In genomic region chr10:128584386-128584785, GRCm38 (mm10) we compare ENCODE assay signal across 11 mouse cellular contexts. TPM values are rescaled to one million over a fixed set of nuclear protein-coding genes. Genes with fewer than 3 reads are reported as not detected.
DNase-seq lines count a peak whose midpoint lies in the region; ATAC-seq and TF ChIP-seq lines count a peak whose summit lies in the region.
"Had no signal": no experiment of that assay in that cellular context is flagged by ENCODE, and none has a peak within 500 bp of the region (broad histone marks: within the 10 kb centered on the region; RNA-seq: fewer than 3 reads in every experiment).

No protein-coding gene starts in this region.

- no peaks in the 10 kb centered on the region for H3K9me3 ChIP-seq in heart, embryonic 11.5 days (replicated peaks; ENCODE audit: control insufficient read depth, low read length)
- no peaks in the 10 kb centered on the region for H3K9me3 ChIP-seq in kidney, postnatal 0 days (replicated peaks; ENCODE audit: low read length)
- no peaks in the 10 kb centered on the region for H3K9me3 ChIP-seq in stomach, embryonic 15.5 days
- H3K9me3 ChIP-seq: limb, embryonic 13.5 days; neural tube, embryonic 12.5 days had no signal

- no peak for ATAC-seq in heart, embryonic 11.5 days (replicated peaks; ENCODE audit: insufficient number of reproducible peaks, low FRiP score, low TSS enrichment)
- ATAC-seq in kidney, postnatal 0 days (replicated peaks; ENCODE audit: low FRiP score, low read depth): peak; percentile 63
- peak; percentile 51 for ATAC-seq in stomach, embryonic 15.5 days (ENCODE audit: insufficient read depth, low FRiP score, low read depth)
- no peak for ATAC-seq in frontal cortex, adult (ENCODE audit: low TSS enrichment)
- ATAC-seq: forebrain, embryonic 14.5 days had no signal

- WGBS in heart, embryonic 11.5 days (ENCODE audit: insufficient replicate concordance): 16% methylated on average over 4 of the region's 4 CpGs
- 10% methylated on average over 4 of the region's 4 CpGs for WGBS in kidney, postnatal 0 days
- 13% methylated on average over 4 of the region's 4 CpGs for WGBS in stomach, embryonic 15.5 days

- H3K36me3 ChIP-seq in heart, embryonic 11.5 days (ENCODE audit: control insufficient read depth, insufficient read depth, low read length): no peaks in the 10 kb centered on the region
- H3K36me3 ChIP-seq in kidney, postnatal 0 days (ENCODE audit: insufficient read depth, low read length): no peaks in the 10 kb centered on the region
- H3K36me3 ChIP-seq in stomach, embryonic 15.5 days: no peaks in the 10 kb centered on the region
- H3K36me3 ChIP-seq: limb, embryonic 13.5 days; neural tube, embryonic 12.5 days had no signal

- peak overlapping the region; percentile 60 for H3K4me2 ChIP-seq in heart, embryonic 11.5 days
- peak overlapping the region; percentile 8 for H3K4me2 ChIP-seq in kidney, postnatal 0 days (ENCODE audit: low read length)
- peak overlapping the region; percentile 37 for H3K4me2 ChIP-seq in stomach, embryonic 15.5 days
- H3K4me2 ChIP-seq: limb, embryonic 13.5 days; neural tube, embryonic 12.5 days had no signal

- no peak overlapping the region for H3K4me3 ChIP-seq in heart, embryonic 11.5 days (ENCODE audit: low read depth, low read length)
- H3K4me3 ChIP-seq in kidney, postnatal 0 days (replicated peaks; ENCODE audit: low read depth, low read length): no peak overlapping the region
- H3K4me3 ChIP-seq in stomach, embryonic 15.5 days (replicated peaks): peak overlapping the region; percentile 12; the same call in 1 of the 2 replicates
- H3K4me3 ChIP-seq: limb, embryonic 13.5 days; neural tube, embryonic 12.5 days had no signal

- peaks cover 30% of the 10 kb centered on the region for H3K27me3 ChIP-seq in heart, embryonic 11.5 days (ENCODE audit: control insufficient read depth, insufficient read depth, low read length)
- no peaks in the 10 kb centered on the region for H3K27me3 ChIP-seq in kidney, postnatal 0 days (ENCODE audit: insufficient read depth, low read length)
- H3K27me3 ChIP-seq in stomach, embryonic 15.5 days (replicated peaks): 0 out of 2 replicates have a peak, but pooled peaks cover 17% of the 10 kb centered on the region

- no peak for DNase-seq in heart, postnatal 10 days
- peak; percentile 14 for DNase-seq in embryo, embryonic 9.5 days (ENCODE audit: extremely low spot score)
- DNase-seq in kidney, postnatal 0 days (ENCODE audit: low spot score): peak; percentile 52
- no peak for DNase-seq in frontal cortex, postnatal 14 days (ENCODE audit: low spot score in 2 of 2)
- no peak for DNase-seq in cerebellum, postnatal 25 days

- H3K27ac ChIP-seq in heart, embryonic 11.5 days (ENCODE audit: low read depth, low read length): no peak overlapping the region
- peak overlapping the region; percentile 70 for H3K27ac ChIP-seq in kidney, postnatal 0 days
- H3K27ac ChIP-seq in stomach, embryonic 15.5 days: peak overlapping the region; percentile 84
- H3K27ac ChIP-seq: limb, embryonic 13.5 days; neural tube, embryonic 12.5 days had no signal

- no peak overlapping the region for H3K9ac ChIP-seq in heart, embryonic 11.5 days (ENCODE audit: low read depth, low read length)
- no peak overlapping the region for H3K9ac ChIP-seq in kidney, postnatal 0 days (ENCODE audit: low read depth, low read length)
- no peak overlapping the region for H3K9ac ChIP-seq in stomach, embryonic 15.5 days
- H3K9ac ChIP-seq: neural tube, embryonic 12.5 days had no signal

- intact Hi-C loops in heart, postnatal 10 days (cut with DNase I): no loop called here

- peaks cover 17% of the 10 kb centered on the region for H3K4me1 ChIP-seq in heart, embryonic 11.5 days (ENCODE audit: control insufficient read depth, insufficient read depth, low read length)
- H3K4me1 ChIP-seq in kidney, postnatal 0 days (replicated peaks; ENCODE audit: insufficient read depth, low read length): peaks cover 3% of the 10 kb centered on the region; the same call in 1 of the 2 replicates
- H3K4me1 ChIP-seq in stomach, embryonic 15.5 days: peaks cover 21% of the 10 kb centered on the region

- no peak for TF ChIP-seq CTCF in kidney, postnatal 0 days (IDR thresholded peaks at IDR 0.05; ENCODE audit: low read depth)

RNA-seq across cellular contexts. Expression of gene Erbb3, which starts 5.1 kb away (rescaled TPM):
- 5.8 and 9.1 TPM in 2 replicates for polyA plus RNA-seq in heart, embryonic 11.5 days (2014; fragmentation: Nextera tagmentation; extraction: Ambion mirVana)
- total RNA-seq in heart, postnatal 10 days (2021): 1 to 10 TPM; 7.7 to 8.6 TPM
- polyA plus RNA-seq in kidney, postnatal 0 days (2015; fragmentation: Nextera tagmentation; extraction: Ambion mirVana): 9.6 and 10.2 TPM in 2 replicates
- 24.0 and 27.6 TPM in 2 replicates for polyA plus RNA-seq in stomach, embryonic 15.5 days (2015; fragmentation: Nextera tagmentation; extraction: Ambion mirVana)

RNA-seq across cellular contexts. Expression of gene Pa2g4, which starts 18.6 kb away (rescaled TPM):
- 162 and 163 TPM in 2 replicates for polyA plus RNA-seq in heart, embryonic 11.5 days (2014; fragmentation: Nextera tagmentation; extraction: Ambion mirVana)
- total RNA-seq in heart, postnatal 10 days (2021): 10 to 100 TPM; 60.0 to 64.4 TPM
- polyA plus RNA-seq in kidney, postnatal 0 days (2015; fragmentation: Nextera tagmentation; extraction: Ambion mirVana): 124 and 132 TPM in 2 replicates
- polyA plus RNA-seq in stomach, embryonic 15.5 days (2015; fragmentation: Nextera tagmentation; extraction: Ambion mirVana): 213 and 215 TPM in 2 replicates

RNA-seq across cellular contexts. Expression of gene Rpl41, which starts 35.3 kb away (rescaled TPM):
- 2,515 and 2,664 TPM in 2 replicates for polyA plus RNA-seq in heart, embryonic 11.5 days (2014; fragmentation: Nextera tagmentation; extraction: Ambion mirVana)
- 1,000 to 10,000 TPM; 2,064 to 2,152 TPM for total RNA-seq in heart, postnatal 10 days (2021)
- polyA plus RNA-seq in kidney, postnatal 0 days (2015; fragmentation: Nextera tagmentation; extraction: Ambion mirVana): 3,897 and 4,536 TPM in 2 replicates
- 3,689 and 3,942 TPM in 2 replicates for polyA plus RNA-seq in stomach, embryonic 15.5 days (2015; fragmentation: Nextera tagmentation; extraction: Ambion mirVana)

RNA-seq across cellular contexts. Expression of gene Zc3h10, which starts 36.8 kb away (rescaled TPM):
- 7.7 and 8.0 TPM in 2 replicates for polyA plus RNA-seq in heart, embryonic 11.5 days (2014; fragmentation: Nextera tagmentation; extraction: Ambion mirVana)
- 10 to 100 TPM in 1 of 2 experiments, 1 to 10 TPM in 1; 9.8 to 10.1 TPM for total RNA-seq in heart, postnatal 10 days (2021)
- 13.7 and 16.9 TPM in 2 replicates for polyA plus RNA-seq in kidney, postnatal 0 days (2015; fragmentation: Nextera tagmentation; extraction: Ambion mirVana)
- polyA plus RNA-seq in stomach, embryonic 15.5 days (2015; fragmentation: Nextera tagmentation; extraction: Ambion mirVana): 12.1 and 12.4 TPM in 2 replicates

RNA-seq across cellular contexts. Expression of gene Rps26, which starts 42.2 kb away (rescaled TPM):
- 551 and 604 TPM in 2 replicates for polyA plus RNA-seq in heart, embryonic 11.5 days (2014; fragmentation: Nextera tagmentation; extraction: Ambion mirVana)
- 100 to 1,000 TPM; 395 TPM for total RNA-seq in heart, postnatal 10 days (2021)
- 836 and 985 TPM in 2 replicates for polyA plus RNA-seq in kidney, postnatal 0 days (2015; fragmentation: Nextera tagmentation; extraction: Ambion mirVana)
- 674 and 714 TPM in 2 replicates for polyA plus RNA-seq in stomach, embryonic 15.5 days (2015; fragmentation: Nextera tagmentation; extraction: Ambion mirVana)

Comparison
In these comparisons a context has a peak if more than half of its experiments do, and no peak if none do; other contexts are left out.
1. ATAC-seq: peak in kidney, postnatal 0 days (single experiment) and stomach, embryonic 15.5 days (single experiment); none in heart, embryonic 11.5 days (single experiment) and frontal cortex, adult (single experiment).
2. H3K4me2 ChIP-seq: peak in every context shown above with its lines; median percentile 60 in heart, embryonic 11.5 days; 37 in stomach, embryonic 15.5 days; 8 in kidney, postnatal 0 days.
3. DNase-seq: peak in embryo, embryonic 9.5 days (single experiment) and kidney, postnatal 0 days (single experiment); none in heart, postnatal 10 days (0 of 2), frontal cortex, postnatal 14 days (0 of 2) and cerebellum, postnatal 25 days (0 of 2).